Mouse (Mus musculus) ES-E14 (cell line): ENCODE results near the gene Acadl.

Source experiments
- CHD2 ChIP-seq: IDR thresholded peaks from 2 replicates; pipeline ENCODE4 v1.6.1; 2014; ENCODE audit warnings: mild to moderate bottlenecking, low read depth, low read length, inconsistent platforms
- HCFC1 ChIP-seq: IDR thresholded peaks from 2 replicates; pipeline ENCODE4 v1.6.1; 2012; ENCODE audit warnings: low read length, inconsistent platforms, borderline replicate concordance; ENCODE audit not compliant: insufficient read depth
- MAFK ChIP-seq: IDR thresholded peaks from 2 replicates; pipeline ENCODE4 v1.6.1; 2014; ENCODE audit warnings: mild to moderate bottlenecking, low read depth, low read length, inconsistent platforms; ENCODE audit not compliant: insufficient read depth
- ZNF384 ChIP-seq: IDR thresholded peaks from 2 replicates; pipeline ENCODE4 v1.6.1; 2012; ENCODE audit warnings: low read depth, low read length, inconsistent platforms

DNA sequence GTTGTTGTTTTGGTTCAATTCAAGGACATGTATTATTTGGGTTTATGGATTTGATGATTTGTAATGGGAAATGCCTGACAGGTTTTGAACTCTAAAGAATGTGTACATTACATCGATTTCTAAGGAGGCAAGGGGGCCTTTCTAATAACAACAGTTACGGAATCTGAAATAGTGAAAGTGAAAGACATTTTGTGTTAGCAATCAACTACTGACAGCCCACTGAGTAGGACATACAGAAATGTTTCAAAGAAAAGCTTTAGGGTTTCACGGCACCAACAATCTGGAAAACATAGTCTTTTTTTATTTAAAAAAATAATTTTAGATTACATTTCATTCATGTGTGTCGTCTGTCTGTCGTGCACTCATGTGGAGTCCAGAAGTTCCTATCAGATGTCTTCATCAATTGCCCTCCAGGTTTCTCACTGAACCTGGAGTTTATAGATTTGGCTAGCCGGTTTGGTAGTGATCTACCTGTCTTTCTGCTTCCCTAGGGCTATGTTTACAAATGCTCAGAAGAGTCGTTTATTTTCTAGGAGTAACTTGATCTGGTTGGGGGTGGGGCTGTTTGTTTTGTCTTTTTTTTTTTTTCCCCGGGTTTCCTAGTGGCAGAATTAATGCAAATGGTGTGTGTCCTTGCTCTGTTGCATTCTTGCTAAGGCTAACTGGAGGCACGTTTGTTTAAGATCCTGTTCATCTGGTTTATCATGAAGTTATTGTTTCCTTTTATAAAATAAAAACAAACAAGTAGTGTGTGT, 841 bp upstream of the Acadl start:
- TF ChIP-seq MAFK (no peak), HCFC1 (no peak), ZNF384 (no peak), CHD2 (no peak)
